In genomic region chr9:47583241-47583640, GRCm38 (mm10) we compare ENCODE assay signal across 13 mouse cellular contexts.
"Had no signal": no experiment of that assay in that cellular context is flagged by ENCODE, and none has a peak within 500 bp of the region (broad histone marks: within the 10 kb centered on the region; RNA-seq: fewer than 3 reads in every experiment).

No protein-coding gene starts in this region.

- DNase-seq: lung, adult 2 months; lung, postnatal 14 days; right cerebral cortex, postnatal 14 days; thymus, adult 2 months; thymus, postnatal 25 days had no signal

- H3K36me3 ChIP-seq: lung, embryonic 15.5 days; midbrain, embryonic 13.5 days; midbrain, embryonic 15.5 days; neural tube, embryonic 12.5 days; stomach, embryonic 15.5 days had no signal

- H3K27ac ChIP-seq: lung, embryonic 15.5 days; macrophage; midbrain, embryonic 13.5 days; midbrain, embryonic 15.5 days; neural tube, embryonic 12.5 days; stomach, embryonic 15.5 days; stomach, postnatal 0 days had no signal

- H3K9ac ChIP-seq: lung, embryonic 15.5 days; midbrain, embryonic 13.5 days; midbrain, embryonic 15.5 days; neural tube, embryonic 12.5 days; stomach, embryonic 15.5 days had no signal

- H3K4me3 ChIP-seq: lung, embryonic 15.5 days; megakaryocyte, embryonic 14.5 days; midbrain, embryonic 13.5 days; midbrain, embryonic 15.5 days; neural tube, embryonic 12.5 days; stomach, embryonic 15.5 days had no signal

- H3K27me3 ChIP-seq: lung, embryonic 15.5 days; megakaryocyte, embryonic 14.5 days; midbrain, embryonic 13.5 days; midbrain, embryonic 15.5 days; neural tube, embryonic 12.5 days had no signal

- H3K4me1 ChIP-seq: megakaryocyte, embryonic 14.5 days had no signal
